Mouse (Mus musculus): ENCODE data around the gene Mettl24. TPM values are rescaled to one million over a fixed set of nuclear protein-coding genes. Genes with fewer than 3 reads are reported as not detected.
"Not testable (repeated sequence)": the region's sequence is repeated elsewhere in the genome, so short reads cannot be mapped to it uniquely, and the experiment has no call there.

Mettl24 gene
- polyA plus RNA-seq, 1 experiment: 0.62 TPM

DNA sequence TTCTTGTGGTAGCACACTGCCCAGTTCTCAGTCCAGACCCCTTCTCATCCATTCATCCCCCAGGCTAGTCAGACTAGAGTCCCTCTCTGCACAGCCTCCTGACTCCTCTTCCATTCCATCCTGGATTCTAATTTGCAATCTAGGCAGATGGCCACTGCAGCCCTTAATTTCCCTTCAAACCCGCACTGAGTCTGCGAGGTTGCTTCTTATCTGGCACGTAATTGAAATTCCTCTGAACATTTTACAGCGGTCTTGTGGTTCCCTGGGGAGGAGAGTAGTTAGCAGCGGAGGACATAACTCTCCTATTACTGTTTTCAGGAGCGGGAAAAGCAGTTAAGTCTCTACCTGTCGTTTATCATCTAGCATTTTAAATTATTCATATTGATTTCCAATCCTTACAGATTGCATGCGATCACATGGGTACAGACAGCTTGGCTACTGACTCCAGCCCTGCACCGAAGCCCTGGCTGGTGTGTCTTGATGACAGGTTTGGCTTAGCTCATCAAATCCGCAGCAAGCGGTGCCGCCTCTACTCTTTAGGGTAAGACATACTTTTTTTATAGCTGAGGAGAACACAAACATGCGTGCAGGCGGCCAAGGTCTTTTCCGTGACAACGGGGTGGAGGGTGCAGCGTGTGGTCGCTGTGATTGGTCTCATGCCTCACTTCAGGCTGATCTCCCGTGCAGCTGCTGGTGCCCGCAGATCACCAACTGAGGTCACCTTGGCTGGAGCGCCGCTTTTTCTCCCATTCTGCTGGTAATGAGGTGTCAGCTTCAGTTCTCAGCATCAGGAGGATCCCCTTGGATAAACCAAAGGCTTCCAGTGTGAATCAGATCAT, 54.4 kb downstream of the Mettl24 start:
- H3K27ac ChIP-seq (ENCODE audit: insufficient read depth, low read length): no peak overlapping the region
- WGBS: 33% methylated on average over 22 of the region's 22 CpGs
- H3K4me3 ChIP-seq (replicated peaks; ENCODE audit: insufficient read depth, low read depth, low read length): peak overlapping the region; percentile 43
- H3K27me3 ChIP-seq (ENCODE audit: control insufficient read depth, insufficient read depth, low read length): no peaks in the 10 kb centered on the region
- 0 out of 2 replicates have a peak, but pooled peaks cover 5% of the 10 kb centered on the region for H3K4me1 ChIP-seq (ENCODE audit: control insufficient read depth, insufficient read depth, low read length)
- no peak for TF ChIP-seq CTCF (IDR thresholded peaks at IDR 0.05; ENCODE audit: borderline replicate concordance, insufficient read depth, low read depth, low read length)
- no peak for TF ChIP-seq POLR2A (IDR thresholded peaks at IDR 0.05; ENCODE audit: borderline replicate concordance, insufficient read depth, low read length)
- DNase-seq: peak in 1 of 2 experiments; percentile 21

DNA sequence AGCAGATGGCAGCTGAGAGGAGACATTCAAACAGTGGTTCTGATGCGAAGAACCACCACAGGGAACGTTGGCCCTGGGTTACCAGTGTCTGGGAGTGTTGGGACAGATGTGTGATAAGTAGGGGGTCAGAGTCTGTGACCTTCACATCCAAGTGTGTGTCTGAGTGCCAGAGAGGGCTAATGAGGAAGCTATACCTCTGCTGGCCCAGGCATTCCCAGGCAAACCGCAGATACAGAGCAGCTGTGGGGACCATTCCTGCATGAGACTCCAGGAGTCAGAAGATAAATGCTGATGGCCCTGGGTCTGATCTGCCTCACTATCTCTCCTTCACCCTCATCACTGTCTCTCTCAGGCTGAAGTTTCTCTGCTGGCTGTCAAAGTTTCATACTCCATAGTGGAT, 57.6 kb downstream of the Mettl24 start:
- H3K4me1 ChIP-seq (ENCODE audit: control insufficient read depth, insufficient read depth, low read length): 0 out of 2 replicates have a peak, but pooled peaks cover 5% of the 10 kb centered on the region
- H3K27me3 ChIP-seq (ENCODE audit: control insufficient read depth, insufficient read depth, low read length): no peaks in the 10 kb centered on the region
- H3K4me3 ChIP-seq (replicated peaks; ENCODE audit: insufficient read depth, low read depth, low read length): no peak overlapping the region
- TF ChIP-seq POLR2A (IDR thresholded peaks at IDR 0.05; ENCODE audit: borderline replicate concordance, insufficient read depth, low read length) (no peak), CTCF (IDR thresholded peaks at IDR 0.05; ENCODE audit: borderline replicate concordance, insufficient read depth, low read depth, low read length) (no peak)
- no peak overlapping the region for H3K27ac ChIP-seq (ENCODE audit: insufficient read depth, low read length)
- DNase-seq: no peak
- WGBS: 58% methylated on average over 3 of the region's 3 CpGs

DNA sequence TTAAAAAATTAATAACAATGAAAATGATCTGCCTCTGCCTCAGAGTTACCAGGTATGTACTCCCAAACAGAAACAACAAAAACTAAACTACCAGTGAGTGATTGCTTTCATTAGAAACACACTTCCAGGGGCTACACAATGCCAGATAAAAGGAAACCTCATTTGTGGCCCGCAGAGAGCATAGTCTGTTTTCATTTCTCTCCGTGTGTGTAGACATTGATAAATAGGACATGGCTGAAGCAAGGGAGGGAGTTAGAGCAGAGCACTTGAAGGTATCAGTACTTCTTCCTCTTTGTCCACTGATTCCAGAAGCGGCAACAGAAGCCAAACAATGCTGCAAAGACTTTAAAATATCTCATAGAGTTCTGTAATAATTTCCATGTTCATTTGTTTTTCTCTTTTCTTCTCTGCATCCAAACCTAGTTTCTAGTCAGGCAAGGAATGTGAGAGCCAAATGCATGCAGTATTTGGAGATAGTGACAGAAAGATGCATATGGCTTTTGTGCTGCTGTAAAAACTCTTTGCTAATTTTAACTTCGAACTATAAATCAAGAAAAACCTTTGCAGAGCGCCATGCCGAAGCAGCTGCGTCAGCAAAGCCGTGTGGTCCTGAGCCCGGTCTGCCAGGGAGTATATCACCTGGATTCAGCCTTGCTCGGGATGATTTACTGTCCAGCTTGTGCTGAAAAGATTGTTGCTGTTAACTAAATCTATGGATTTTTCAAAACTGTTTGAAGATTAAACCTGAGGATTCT, 67.4 kb downstream of the Mettl24 start:
- Histone ChIP-seq H3K27ac (ENCODE audit: insufficient read depth, low read length) (no peak overlapping the region), H3K4me1 (ENCODE audit: control insufficient read depth, insufficient read depth, low read length) (no peaks in the 10 kb centered on the region), H3K27me3 (ENCODE audit: control insufficient read depth, insufficient read depth, low read length) (no peaks in the 10 kb centered on the region), H3K4me3 (replicated peaks; ENCODE audit: insufficient read depth, low read depth, low read length) (no peak overlapping the region)
- TF ChIP-seq CTCF (IDR thresholded peaks at IDR 0.05; ENCODE audit: borderline replicate concordance, insufficient read depth, low read depth, low read length) (no peak), POLR2A (IDR thresholded peaks at IDR 0.05; ENCODE audit: borderline replicate concordance, insufficient read depth, low read length) (no peak)
- 91% methylated on average over 10 of the region's 10 CpGs for WGBS
- DNase-seq: no peak

- no peak for DNase-seq
- no peaks in the 10 kb centered on the region for H3K27me3 ChIP-seq (ENCODE audit: control insufficient read depth, insufficient read depth, low read length)
- WGBS: 90% methylated on average over 13 of the region's 13 CpGs
- H3K27ac ChIP-seq (ENCODE audit: insufficient read depth, low read length): no peak overlapping the region
- H3K4me3 ChIP-seq (replicated peaks; ENCODE audit: insufficient read depth, low read depth, low read length): no peak overlapping the region
- no peak for TF ChIP-seq POLR2A (IDR thresholded peaks at IDR 0.05; ENCODE audit: borderline replicate concordance, insufficient read depth, low read length)
- TF ChIP-seq CTCF (IDR thresholded peaks at IDR 0.05; ENCODE audit: borderline replicate concordance, insufficient read depth, low read depth, low read length): no peak
- no peaks in the 10 kb centered on the region for H3K4me1 ChIP-seq (ENCODE audit: control insufficient read depth, insufficient read depth, low read length)
Measured at GRCm38 (mm10) chr10:40751157-40751556, 68.1 kb downstream of the Mettl24 start.

GRCm38 (mm10) chr10:40753036-40753435, 70.0 kb downstream of the Mettl24 start:
- DNase-seq: peak; percentile 40 to 72
- H3K4me3 ChIP-seq (replicated peaks; ENCODE audit: insufficient read depth, low read depth, low read length): no peak overlapping the region
- H3K27ac ChIP-seq (ENCODE audit: insufficient read depth, low read length): no peak overlapping the region
- no peaks in the 10 kb centered on the region for H3K4me1 ChIP-seq (ENCODE audit: control insufficient read depth, insufficient read depth, low read length)
- WGBS: 26% methylated on average over 3 of the region's 3 CpGs
- TF ChIP-seq POLR2A (IDR thresholded peaks at IDR 0.05; ENCODE audit: borderline replicate concordance, insufficient read depth, low read length): no peak
- no peak for TF ChIP-seq CTCF (IDR thresholded peaks at IDR 0.05; ENCODE audit: borderline replicate concordance, insufficient read depth, low read depth, low read length)
- H3K27me3 ChIP-seq (ENCODE audit: control insufficient read depth, insufficient read depth, low read length): no peaks in the 10 kb centered on the region

GRCm38 (mm10) chr10:40758171-40759010, 75.3 kb downstream of the Mettl24 start:
- TF ChIP-seq POLR2A (IDR thresholded peaks at IDR 0.05; ENCODE audit: borderline replicate concordance, insufficient read depth, low read length) (no peak), CTCF (IDR thresholded peaks at IDR 0.05; ENCODE audit: borderline replicate concordance, insufficient read depth, low read depth, low read length) (no peak)
- no peak for DNase-seq
- H3K4me3 ChIP-seq (replicated peaks; ENCODE audit: insufficient read depth, low read depth, low read length): no peak overlapping the region
- H3K27ac ChIP-seq (ENCODE audit: insufficient read depth, low read length): no peak overlapping the region
- no peaks in the 10 kb centered on the region for H3K4me1 ChIP-seq (ENCODE audit: control insufficient read depth, insufficient read depth, low read length)
- H3K27me3 ChIP-seq (ENCODE audit: control insufficient read depth, insufficient read depth, low read length): no peaks in the 10 kb centered on the region
- 69% methylated on average over 11 of the region's 11 CpGs for WGBS

DNA sequence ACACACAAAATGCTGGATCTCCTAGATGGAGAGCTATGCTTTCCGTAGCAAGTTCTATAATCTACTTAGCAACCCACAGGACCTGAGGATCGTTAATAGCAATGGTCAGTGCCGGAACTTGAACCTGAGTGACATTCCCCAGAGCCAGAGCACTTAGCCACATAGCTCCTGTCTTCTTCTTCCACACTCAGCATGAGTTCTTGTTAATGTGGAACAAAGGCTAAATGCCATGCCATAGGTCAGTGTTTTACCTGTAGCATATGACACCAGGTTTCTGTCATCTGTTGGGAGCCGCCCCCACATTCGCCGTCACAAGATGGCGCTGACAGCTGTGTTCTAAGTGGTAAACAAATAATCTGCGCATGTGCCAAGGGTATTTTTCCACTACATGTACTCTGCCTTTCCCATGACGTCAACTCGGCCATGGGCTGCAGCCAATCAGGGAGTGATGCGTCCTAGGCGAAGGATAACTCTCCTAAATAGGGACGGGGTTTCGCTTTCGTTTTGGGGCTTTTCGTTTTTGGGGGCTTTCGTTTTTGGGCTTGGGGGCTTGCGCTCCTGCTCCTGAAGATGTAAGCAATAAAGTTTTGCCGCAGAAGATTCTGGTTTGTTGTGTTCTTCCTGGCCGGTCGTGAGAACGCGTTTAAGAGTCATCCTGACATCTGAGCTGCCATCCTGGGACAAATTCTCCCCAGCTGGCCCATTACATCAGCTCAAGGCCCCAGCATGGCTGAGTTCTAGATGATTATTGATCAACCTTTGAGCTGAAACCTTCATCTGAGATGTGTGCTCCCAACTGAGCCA, 76.5 kb downstream of the Mettl24 start:
- H3K27me3 ChIP-seq (ENCODE audit: control insufficient read depth, insufficient read depth, low read length); DNase-seq; H3K4me3 ChIP-seq (replicated peaks; ENCODE audit: insufficient read depth, low read depth, low read length); H3K4me1 ChIP-seq (ENCODE audit: control insufficient read depth, insufficient read depth, low read length); H3K27ac ChIP-seq (ENCODE audit: insufficient read depth, low read length): not testable (repeated sequence)
- WGBS: 91% methylated on average over 23 of the region's 23 CpGs

Data from cerebellum, adult 2 months (tissue).